Mouse (Mus musculus): ENCODE results near the gene Doxl2. TPM values are rescaled to one million over a fixed set of nuclear protein-coding genes. Genes with fewer than 3 reads are reported as not detected.
"Not testable (repeated sequence)": the region's sequence is repeated elsewhere in the genome, so short reads cannot be mapped to it uniquely, and the experiment has no call there.

The Doxl2 gene
- total RNA-seq (2014; fragmentation: Nextera tagmentation) = not detected in 2 replicates
- not detected in 2 replicates for total RNA-seq (2017)

DNA sequence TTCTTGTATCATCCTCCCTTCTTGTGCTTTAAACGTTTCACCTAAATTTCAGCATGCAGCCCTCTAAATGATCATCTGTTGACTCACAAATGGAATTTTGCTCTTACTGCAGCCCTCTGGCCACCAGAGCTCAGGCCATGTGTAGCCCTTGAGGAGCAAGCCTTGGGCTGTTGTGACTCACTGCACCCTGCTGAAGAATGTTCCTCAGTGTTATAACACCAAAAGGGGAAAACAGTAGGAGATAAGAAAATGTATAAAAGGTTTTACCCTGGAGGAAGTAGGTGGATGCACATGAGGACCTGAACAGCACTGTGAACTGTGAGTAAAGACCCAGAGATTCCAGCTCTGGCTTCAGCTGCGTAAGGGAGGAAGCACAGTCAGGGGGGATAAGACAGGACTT is at the start of gene Doxl2:
Doxl2 (plus strand) TSS at position 301 of the 400 bp plus-strand sequence.
- no peak for ATAC-seq (replicated peaks; ENCODE audit: low FRiP score, low TSS enrichment, poor library complexity, severe bottlenecking)

GRCm38 (mm10) chr6:48929595-48929994 is 45.2 kb upstream of the Doxl2 start, which contains the start of gene 1600015I10Rik:
Gene 1600015I10Rik (plus strand): TSS chr6:48929895.
- ATAC-seq (replicated peaks; ENCODE audit: low FRiP score, low TSS enrichment, poor library complexity, severe bottlenecking) = no peak

DNA sequence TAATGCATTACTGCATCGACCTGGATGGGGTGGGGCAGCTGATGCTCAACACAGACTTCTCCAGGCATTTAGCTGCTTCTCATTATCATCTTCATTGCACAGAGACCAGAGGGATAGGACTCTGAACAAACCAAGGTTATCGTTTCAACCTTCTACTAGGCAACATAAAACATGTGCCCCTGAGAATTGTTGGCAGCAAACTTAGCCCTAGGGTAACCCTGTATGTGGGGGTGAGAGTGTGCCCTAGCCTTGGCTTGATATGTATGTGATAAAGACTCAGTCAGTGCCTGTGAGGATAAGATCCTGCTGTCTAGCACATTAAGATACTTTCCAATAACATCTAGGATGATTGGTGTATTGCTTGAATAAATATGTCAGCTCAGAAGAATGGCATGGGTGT is 25.2 kb upstream of the Doxl2 start:
- no peak for ATAC-seq (replicated peaks; ENCODE audit: low FRiP score, low TSS enrichment, poor library complexity, severe bottlenecking)

DNA sequence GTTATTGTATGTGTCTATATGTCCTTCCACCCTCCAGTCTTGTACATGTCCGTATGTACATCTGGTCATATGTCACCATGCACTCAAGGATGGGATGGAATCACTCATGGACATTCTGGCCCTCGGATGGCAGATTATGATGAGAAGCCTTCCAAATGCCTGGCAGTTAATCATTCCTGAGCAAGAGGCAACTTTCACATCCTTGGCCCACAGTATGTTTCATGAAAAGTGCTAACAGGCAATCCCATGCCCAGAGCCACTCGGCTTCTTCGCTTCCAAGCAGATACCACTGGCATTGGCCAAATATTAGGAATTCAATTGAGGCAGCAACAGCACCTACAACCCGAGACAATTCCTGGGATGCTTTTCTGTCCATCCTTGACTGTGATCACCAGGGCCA is 24.1 kb upstream of the Doxl2 start:
- ATAC-seq (replicated peaks; ENCODE audit: low FRiP score, low TSS enrichment, poor library complexity, severe bottlenecking) = no peak

DNA sequence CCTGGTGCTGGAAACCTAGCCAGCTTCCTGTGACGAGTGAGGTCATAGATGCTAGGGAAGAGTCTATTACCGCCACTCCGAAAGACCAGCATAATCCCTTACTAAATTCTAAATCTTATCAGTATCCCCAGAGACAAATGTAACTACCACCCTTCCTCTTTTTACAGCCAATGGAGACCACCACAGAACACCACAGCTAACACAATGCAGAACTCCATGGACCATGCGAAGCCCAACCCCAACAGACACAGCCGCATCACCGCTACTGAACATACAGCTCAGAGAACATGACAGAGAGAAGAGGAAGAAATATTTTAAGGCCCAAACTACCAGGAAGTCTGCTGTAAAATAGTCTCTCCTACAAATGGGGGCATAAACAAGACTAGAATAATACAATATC is 23.1 kb upstream of the Doxl2 start:
- ATAC-seq (replicated peaks; ENCODE audit: low FRiP score, low TSS enrichment, poor library complexity, severe bottlenecking) = no peak

- no peak for ATAC-seq (replicated peaks; ENCODE audit: low FRiP score, low TSS enrichment, poor library complexity, severe bottlenecking)
Measured at GRCm38 (mm10) chr6:48953220-48953619, 21.5 kb upstream of the Doxl2 start.

GRCm38 (mm10) chr6:48954211-48954610 is 20.6 kb upstream of the Doxl2 start:
- ATAC-seq (replicated peaks; ENCODE audit: low FRiP score, low TSS enrichment, poor library complexity, severe bottlenecking) = no peak

DNA sequence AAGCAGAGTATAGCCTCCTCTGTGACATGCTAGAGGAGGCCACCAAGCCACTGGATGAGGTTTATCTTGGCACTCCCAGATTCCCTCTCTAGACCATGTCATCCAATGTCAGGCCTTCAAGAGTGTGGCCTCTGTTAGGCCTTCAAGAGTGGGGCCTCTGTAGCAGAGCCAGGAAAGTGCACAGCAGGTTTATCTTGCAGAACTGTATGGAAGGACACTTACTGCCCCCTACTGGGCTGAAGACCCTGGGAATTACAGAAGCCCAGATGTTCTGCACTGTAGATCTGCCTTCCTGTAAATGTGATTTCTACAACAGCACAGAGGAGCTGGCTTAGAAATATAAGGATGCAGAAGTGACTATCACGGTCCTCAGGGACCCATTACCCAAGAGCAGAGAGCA is 19.8 kb upstream of the Doxl2 start:
- no peak for ATAC-seq (replicated peaks; ENCODE audit: low FRiP score, low TSS enrichment, poor library complexity, severe bottlenecking)

DNA sequence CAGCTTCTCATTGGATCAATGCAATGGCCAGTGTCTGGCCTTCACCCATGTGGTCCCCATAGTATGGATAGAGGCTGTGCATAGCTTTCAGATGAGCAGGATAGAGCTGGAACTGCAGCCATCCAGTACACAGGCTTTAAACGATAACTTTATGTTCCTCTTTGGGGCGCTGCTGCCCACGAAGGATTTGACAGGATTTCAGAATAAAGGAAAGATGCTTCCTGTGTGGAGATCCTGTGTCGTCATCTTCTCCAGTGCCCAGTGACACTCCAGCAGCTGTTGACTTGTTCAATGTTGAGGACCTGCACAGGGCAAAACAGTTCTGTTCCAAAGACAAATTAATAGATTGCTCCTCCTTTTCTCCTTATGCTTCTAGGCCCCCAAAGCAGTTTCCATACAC is 18.0 kb upstream of the Doxl2 start:
- no peak for ATAC-seq (replicated peaks; ENCODE audit: low FRiP score, low TSS enrichment, poor library complexity, severe bottlenecking)

- no peak for ATAC-seq (replicated peaks; ENCODE audit: low FRiP score, low TSS enrichment, poor library complexity, severe bottlenecking)
Measured at GRCm38 (mm10) chr6:48958053-48958452, 16.7 kb upstream of the Doxl2 start.

GRCm38 (mm10) chr6:48959151-48959550 is 15.6 kb upstream of the Doxl2 start:
- ATAC-seq (replicated peaks; ENCODE audit: low FRiP score, low TSS enrichment, poor library complexity, severe bottlenecking) = not testable (repeated sequence)

DNA sequence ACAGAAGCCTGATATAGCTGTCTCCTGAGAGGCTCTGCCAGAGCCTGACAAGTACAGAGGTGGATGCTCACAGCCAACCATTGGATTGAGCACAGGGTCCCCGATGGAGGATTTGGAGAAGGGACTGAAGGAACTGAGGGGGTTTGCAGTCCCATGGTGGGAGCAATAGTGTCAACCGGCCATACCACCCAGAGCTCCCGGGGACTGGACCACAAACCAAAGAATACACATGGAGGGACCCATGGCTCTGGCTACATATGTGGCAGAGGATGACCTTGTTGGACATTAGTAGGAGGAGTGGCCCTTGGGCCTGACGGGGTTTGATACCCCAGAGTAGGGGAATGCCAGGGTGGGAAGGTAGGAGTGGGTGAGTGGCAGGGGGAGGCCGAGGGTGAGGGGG is 8.1 kb upstream of the Doxl2 start:
- ATAC-seq (replicated peaks; ENCODE audit: low FRiP score, low TSS enrichment, poor library complexity, severe bottlenecking) = not testable (repeated sequence)

GRCm38 (mm10) chr6:48967868-48968267 is 6.9 kb upstream of the Doxl2 start:
- no peak for ATAC-seq (replicated peaks; ENCODE audit: low FRiP score, low TSS enrichment, poor library complexity, severe bottlenecking)

- ATAC-seq (replicated peaks; ENCODE audit: low FRiP score, low TSS enrichment, poor library complexity, severe bottlenecking) = no peak
Measured at GRCm38 (mm10) chr6:48979616-48980015, 4.9 kb downstream of the Doxl2 start.

DNA sequence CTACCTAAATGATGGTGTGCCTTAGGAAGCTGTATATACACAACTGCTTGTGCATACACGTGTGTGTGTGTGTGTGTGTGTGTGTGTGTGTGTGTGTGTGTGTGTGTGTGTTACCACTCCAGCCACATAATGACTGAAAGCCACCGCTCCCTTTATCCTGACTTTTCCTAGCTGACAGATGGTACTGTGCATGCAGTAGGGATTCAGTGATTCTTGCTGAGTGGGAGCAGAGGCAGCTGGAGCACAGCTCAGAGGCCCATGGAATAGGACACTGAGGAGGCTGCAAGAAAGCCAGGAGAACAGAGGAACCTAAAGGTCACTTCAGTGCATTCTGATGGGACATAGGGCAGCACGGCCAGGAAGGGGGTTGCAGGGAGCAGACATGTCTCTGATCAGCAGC is 7.5 kb downstream of the Doxl2 start:
- no peak for ATAC-seq (replicated peaks; ENCODE audit: low FRiP score, low TSS enrichment, poor library complexity, severe bottlenecking)

DNA sequence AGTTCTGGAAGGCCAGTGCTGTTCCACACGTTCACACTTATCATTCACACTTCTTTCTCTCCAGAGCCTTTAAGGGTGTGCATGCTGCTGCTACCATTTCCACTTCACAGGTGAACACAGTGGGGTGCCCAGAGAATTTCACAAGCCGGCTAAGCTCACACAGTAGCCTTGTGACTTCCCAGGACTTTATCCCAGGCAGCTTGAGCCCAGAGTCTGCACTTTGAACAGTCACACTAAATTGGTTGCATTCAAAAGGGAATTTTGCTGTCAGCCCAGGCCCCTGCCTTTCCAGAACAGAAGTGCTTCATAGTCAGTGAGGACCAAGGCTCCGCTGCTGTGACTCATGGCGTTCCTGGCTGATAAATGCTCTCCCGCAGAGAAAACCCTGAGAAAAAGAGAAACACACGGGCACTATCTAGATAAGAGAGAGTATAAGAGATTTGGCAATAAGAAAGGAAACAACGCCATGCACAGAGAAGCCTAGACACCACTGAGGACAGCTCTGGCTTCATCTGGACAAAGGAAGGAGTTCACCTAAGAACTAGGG is 11.8 kb downstream of the Doxl2 start, which contains the start of gene Svs1:
Svs1 (plus strand) TSS at position 418 of the 547 bp plus-strand sequence.
- no peak for ATAC-seq (replicated peaks; ENCODE audit: low FRiP score, low TSS enrichment, poor library complexity, severe bottlenecking)

GRCm38 (mm10) chr6:48989971-48990370 is 15.2 kb downstream of the Doxl2 start:
- ATAC-seq (replicated peaks; ENCODE audit: low FRiP score, low TSS enrichment, poor library complexity, severe bottlenecking) = no peak

DNA sequence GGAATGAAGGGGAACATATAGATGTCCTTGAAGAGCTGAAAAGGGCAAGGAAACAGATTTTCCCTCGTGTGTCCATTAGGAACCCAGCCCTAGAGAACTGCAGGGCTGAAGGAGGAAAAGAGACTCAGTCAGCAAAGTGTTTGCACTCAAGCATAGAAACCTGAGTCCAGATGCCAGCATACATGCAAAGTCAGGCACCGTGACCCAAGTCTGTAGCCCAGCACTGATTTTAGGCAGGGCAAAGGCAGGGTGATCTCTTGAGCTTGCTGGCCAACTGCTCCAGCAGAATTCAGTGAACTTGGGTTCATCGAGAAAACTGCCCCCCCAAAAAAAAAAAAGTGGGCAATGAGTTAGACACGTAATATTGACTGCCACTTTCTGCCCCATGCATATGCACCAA is 17.2 kb downstream of the Doxl2 start:
- no peak for ATAC-seq (replicated peaks; ENCODE audit: low FRiP score, low TSS enrichment, poor library complexity, severe bottlenecking)

DNA sequence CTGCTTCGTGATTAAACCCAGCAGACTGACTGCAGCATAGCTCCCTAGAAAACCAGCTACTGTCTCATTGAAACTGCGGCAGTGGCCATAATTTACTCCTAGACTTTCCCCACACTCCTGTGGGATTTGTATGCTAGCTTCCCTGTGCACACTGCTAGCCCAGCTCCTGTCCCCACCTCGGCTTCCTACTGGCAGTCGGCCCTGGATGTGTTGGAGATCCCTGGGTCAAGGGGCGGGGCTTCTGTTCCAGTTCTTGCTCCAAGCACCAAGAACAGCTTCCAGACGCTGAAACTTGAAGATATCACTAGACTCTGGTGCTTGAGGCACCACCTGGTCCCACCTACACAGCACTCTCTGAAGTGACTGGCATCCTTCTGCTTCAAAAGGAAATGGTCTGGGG is 23.4 kb downstream of the Doxl2 start:
- ATAC-seq (replicated peaks; ENCODE audit: low FRiP score, low TSS enrichment, poor library complexity, severe bottlenecking) = no peak

DNA sequence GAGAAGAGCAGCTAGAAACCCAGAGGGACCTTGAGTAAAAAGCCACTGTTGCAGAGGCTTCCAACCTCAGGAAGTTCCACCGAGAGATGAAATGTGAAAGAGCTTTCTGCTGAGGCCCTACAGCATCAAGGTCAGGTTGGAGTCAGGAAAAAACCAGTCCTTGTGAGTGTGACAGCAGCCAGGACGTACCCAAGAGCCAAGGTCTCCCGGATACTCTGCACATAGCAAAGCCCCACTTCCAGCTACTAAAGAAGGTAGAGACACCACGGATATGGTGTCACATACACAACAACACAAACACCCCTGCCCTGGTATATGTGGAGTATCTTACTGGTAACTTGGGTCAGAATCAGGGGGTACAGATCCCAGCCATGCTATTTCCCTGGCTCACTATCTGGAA is 24.0 kb downstream of the Doxl2 start:
- ATAC-seq (replicated peaks; ENCODE audit: low FRiP score, low TSS enrichment, poor library complexity, severe bottlenecking) = no peak

DNA sequence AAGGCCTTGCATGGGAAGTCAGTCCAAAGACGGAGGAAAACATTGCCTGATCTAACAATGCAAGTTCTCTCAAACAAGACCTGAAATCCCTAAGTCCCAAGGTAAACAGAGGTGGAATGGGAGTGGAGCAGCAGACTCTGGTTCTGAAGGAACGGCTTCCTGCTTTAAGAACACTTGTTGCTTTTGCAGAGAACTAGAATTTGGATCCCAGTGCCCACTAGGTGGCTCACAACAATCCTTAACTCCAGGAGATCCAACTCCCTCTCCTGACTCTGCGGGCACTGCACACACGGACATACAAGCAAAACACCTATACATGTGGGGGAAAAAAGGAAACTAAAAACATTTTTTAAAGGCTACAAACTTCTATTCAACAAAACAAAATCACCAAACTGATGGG is 28.6 kb downstream of the Doxl2 start:
- ATAC-seq (replicated peaks; ENCODE audit: low FRiP score, low TSS enrichment, poor library complexity, severe bottlenecking) = no peak

- ATAC-seq (replicated peaks; ENCODE audit: low FRiP score, low TSS enrichment, poor library complexity, severe bottlenecking) = peak; percentile 96
Measured at GRCm38 (mm10) chr6:49007981-49008380, 33.2 kb downstream of the Doxl2 start.
